Mouse (Mus musculus) cerebellum, postnatal 10 days (tissue): ENCODE results near the gene Rab25.

ENCODE experiments used
- DNase-seq, 2 experiments: peaks; one replicate each; pipeline ENCODE4 v3.0.0; 2021; ENCODE audit warnings: mixed read lengths in 2 of 2

The Rab25 gene

GRCm38 (mm10) chr3:88502641-88503504 lies 45.2 kb downstream of the Rab25 start:
- peak; percentile 93 for DNase-seq

GRCm38 (mm10) chr3:88502031-88502571 lies 46.0 kb downstream of the Rab25 start:
- peak; percentile 39 to 61 for DNase-seq

- DNase-seq, result no peak
Measured at GRCm38 (mm10) chr3:88501366-88502030, 46.6 kb downstream of the Rab25 start.

GRCm38 (mm10) chr3:88500655-88501365 lies 47.3 kb downstream of the Rab25 start:
- DNase-seq, result no peak

GRCm38 (mm10) chr3:88500087-88500486 lies 48.0 kb downstream of the Rab25 start:
- DNase-seq, result no peak

- DNase-seq, result no peak
Measured at GRCm38 (mm10) chr3:88499580-88499979, 48.5 kb downstream of the Rab25 start.

GRCm38 (mm10) chr3:88495741-88496415 lies 52.2 kb downstream of the Rab25 start:
- DNase-seq, result peak in 1 of 2 experiments; percentile 48

- peak in 1 of 2 experiments; percentile 51 for DNase-seq
Measured at GRCm38 (mm10) chr3:88494836-88495628, 53.1 kb downstream of the Rab25 start.

- no peak for DNase-seq
Measured at GRCm38 (mm10) chr3:88493706-88494582, 54.2 kb downstream of the Rab25 start.
